Mouse (Mus musculus): ENCODE results near the gene Btn2a2. TPM values are rescaled to one million over a fixed set of nuclear protein-coding genes. Genes with fewer than 3 reads are reported as not detected.

Btn2a2 gene
- polyA plus RNA-seq, 1 experiment from 2014 or later, result 0.28 TPM

DNA sequence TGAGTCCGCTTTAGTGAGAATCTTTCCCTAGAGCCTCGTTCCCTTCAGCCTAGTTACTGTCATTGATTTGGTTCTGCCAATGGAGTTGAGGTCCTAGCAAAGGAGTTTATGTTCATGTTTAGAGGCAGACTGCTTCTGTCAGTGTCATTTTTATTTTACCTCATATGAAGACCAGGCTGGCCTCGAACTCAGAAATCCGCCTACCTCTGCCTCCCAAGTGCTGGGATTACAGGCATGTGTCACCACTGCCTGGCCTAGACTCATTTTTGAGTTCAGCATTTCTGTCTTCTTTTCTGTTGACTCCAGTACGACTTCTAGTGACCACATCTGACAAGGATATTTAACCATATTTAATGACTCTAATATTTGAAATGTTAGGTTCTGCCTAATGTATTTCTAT lies 26.6 kb upstream of the Btn2a2 start:
- Histone ChIP-seq H3K4me3 (replicated peaks; ENCODE audit: low read length) (no peak overlapping the region), H3K4me1 (ENCODE audit: control insufficient read depth, insufficient read depth, low read length) (peaks cover 3% of the 10 kb centered on the region), H3K9ac (ENCODE audit: low read length) (no peak overlapping the region), H3K4me2 (ENCODE audit: low read depth, low read length) (no peak overlapping the region), H3K27me3 (ENCODE audit: control insufficient read depth, insufficient read depth, low read length) (no peaks in the 10 kb centered on the region), H3K27ac (ENCODE audit: low read length) (no peak overlapping the region), H3K36me3 (ENCODE audit: control insufficient read depth, insufficient read depth, low read length) (no peaks in the 10 kb centered on the region), H3K9me3 (replicated peaks; ENCODE audit: control insufficient read depth, low read length) (no peaks in the 10 kb centered on the region)
- no peak for ATAC-seq (ENCODE audit: insufficient read depth, low FRiP score)
- 77% methylated on average over 5 of the region's 5 CpGs for WGBS

DNA sequence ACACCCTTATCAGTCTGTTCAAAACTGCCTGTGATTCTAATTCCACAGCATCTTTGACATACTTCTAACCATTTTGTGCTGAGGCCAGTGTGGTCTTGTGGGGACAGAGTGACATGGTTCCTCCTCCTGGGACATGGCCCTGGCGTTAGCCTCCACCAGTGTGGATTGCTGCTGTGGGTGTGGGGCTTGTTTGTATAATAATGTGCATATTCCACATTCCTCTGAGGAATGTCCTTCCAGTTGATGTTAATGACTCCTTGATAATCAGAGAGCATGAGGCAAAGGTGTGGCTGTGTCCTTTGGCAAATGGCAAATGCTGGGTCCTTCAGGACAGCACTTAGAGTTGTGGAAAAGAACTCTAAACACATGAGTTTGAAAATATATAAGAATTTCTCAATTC lies 24.9 kb upstream of the Btn2a2 start:
- Histone ChIP-seq H3K4me2 (ENCODE audit: low read depth, low read length) (no peak overlapping the region), H3K36me3 (ENCODE audit: control insufficient read depth, insufficient read depth, low read length) (no peaks in the 10 kb centered on the region), H3K4me1 (ENCODE audit: control insufficient read depth, insufficient read depth, low read length) (peaks cover 3% of the 10 kb centered on the region), H3K27ac (ENCODE audit: low read length) (no peak overlapping the region), H3K9me3 (replicated peaks; ENCODE audit: control insufficient read depth, low read length) (no peaks in the 10 kb centered on the region), H3K9ac (ENCODE audit: low read length) (no peak overlapping the region), H3K4me3 (replicated peaks; ENCODE audit: low read length) (no peak overlapping the region), H3K27me3 (ENCODE audit: control insufficient read depth, insufficient read depth, low read length) (no peaks in the 10 kb centered on the region)
- 82% methylated on average over 1 of the region's 1 CpGs for WGBS
- ATAC-seq (ENCODE audit: insufficient read depth, low FRiP score), result no peak

DNA sequence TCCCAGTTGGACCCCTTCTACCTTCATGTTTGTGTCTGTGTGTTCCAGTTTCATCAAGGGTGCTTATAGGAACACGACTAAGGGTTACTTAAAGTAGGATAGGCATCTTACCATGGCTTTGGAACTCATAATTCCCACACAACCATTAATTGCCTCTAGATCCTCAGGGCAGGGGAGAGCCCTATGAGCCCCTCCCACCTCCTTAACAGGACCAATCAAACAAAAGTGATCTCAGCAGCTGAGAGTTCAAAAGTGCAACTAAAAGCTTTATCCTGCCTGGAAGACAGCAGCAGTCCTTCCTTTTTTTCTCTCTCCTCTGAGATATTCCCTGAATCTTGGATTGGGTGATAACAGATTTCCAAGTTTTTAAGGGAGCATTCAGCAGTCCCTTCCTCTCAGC lies 21.5 kb upstream of the Btn2a2 start:
- H3K9me3 ChIP-seq (replicated peaks; ENCODE audit: control insufficient read depth, low read length), result no peaks in the 10 kb centered on the region
- no peak overlapping the region for H3K4me2 ChIP-seq (ENCODE audit: low read depth, low read length)
- 40% methylated on average over 1 of the region's 1 CpGs for WGBS
- ATAC-seq (ENCODE audit: insufficient read depth, low FRiP score), result no peak
- H3K27ac ChIP-seq (ENCODE audit: low read length), result no peak overlapping the region
- no peak overlapping the region for H3K9ac ChIP-seq (ENCODE audit: low read length)
- H3K36me3 ChIP-seq (ENCODE audit: control insufficient read depth, insufficient read depth, low read length), result no peaks in the 10 kb centered on the region
- no peak overlapping the region for H3K4me3 ChIP-seq (replicated peaks; ENCODE audit: low read length)
- no peaks in the 10 kb centered on the region for H3K27me3 ChIP-seq (ENCODE audit: control insufficient read depth, insufficient read depth, low read length)
- no peaks in the 10 kb centered on the region for H3K4me1 ChIP-seq (ENCODE audit: control insufficient read depth, insufficient read depth, low read length)

DNA sequence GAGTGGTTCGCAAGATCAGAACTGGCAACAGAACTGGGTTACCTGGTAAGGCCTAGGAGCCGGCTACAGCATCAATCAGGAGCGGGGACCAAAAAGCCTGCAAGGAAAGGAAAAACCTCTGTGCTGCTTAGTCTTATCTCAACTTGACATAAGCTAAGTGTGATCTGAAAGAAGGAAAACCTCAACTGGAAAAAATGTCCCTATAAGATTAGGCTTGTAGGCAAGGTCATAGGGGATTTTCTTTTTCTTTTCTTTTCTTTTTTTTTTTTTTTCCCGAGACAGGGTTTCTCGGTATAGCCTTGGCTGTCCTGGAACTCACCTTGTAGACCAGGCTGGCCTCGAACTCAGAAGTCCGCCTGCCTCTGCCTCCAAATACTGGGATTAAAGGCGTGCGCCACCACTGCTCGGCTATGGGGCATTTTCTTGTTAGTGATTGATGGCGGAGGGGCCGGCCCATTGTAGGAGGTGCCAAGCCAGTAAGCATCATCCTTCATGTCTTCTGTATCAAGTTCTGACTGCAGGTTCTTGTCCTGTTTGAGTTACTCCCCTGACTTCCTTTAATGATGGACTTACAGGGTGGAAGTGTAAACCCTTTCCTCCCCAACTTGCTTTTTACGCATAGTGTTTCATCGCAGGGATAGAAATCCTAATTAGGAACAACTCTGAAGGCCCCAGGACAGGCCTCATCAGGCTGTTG lies 18.3 kb upstream of the Btn2a2 start:
- Histone ChIP-seq H3K27ac (ENCODE audit: low read length) (no peak overlapping the region), H3K36me3 (ENCODE audit: control insufficient read depth, insufficient read depth, low read length) (no peaks in the 10 kb centered on the region), H3K9ac (ENCODE audit: low read length) (no peak overlapping the region), H3K9me3 (replicated peaks; ENCODE audit: control insufficient read depth, low read length) (no peaks in the 10 kb centered on the region), H3K4me1 (ENCODE audit: control insufficient read depth, insufficient read depth, low read length) (no peaks in the 10 kb centered on the region), H3K4me3 (replicated peaks; ENCODE audit: low read length) (no peak overlapping the region), H3K4me2 (ENCODE audit: low read depth, low read length) (peak overlapping the region; percentile 15), H3K27me3 (ENCODE audit: control insufficient read depth, insufficient read depth, low read length) (no peaks in the 10 kb centered on the region)
- no peak for ATAC-seq (ENCODE audit: insufficient read depth, low FRiP score)
- 39% methylated on average over 14 of the region's 14 CpGs for WGBS

DNA sequence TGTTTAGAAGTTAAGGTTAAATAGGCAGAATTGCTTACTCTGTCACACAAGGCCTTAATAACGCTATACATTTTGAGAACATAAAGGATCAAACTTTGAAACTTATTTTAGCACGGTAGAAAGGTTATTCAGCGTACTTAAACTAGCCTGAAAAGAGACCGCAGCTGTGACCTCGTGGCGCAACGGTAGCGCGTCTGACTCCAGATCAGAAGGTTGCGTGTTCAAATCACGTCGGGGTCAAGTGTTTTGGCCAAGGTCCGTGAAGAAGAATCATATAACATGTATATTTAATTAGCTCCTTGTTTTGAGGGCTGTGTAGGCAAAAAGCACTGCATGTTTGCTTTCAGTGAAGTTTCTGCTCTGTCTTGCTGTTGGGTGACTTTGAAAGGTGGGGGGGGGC lies 17.7 kb upstream of the Btn2a2 start:
- 15% methylated on average over 13 of the region's 13 CpGs for WGBS
- Histone ChIP-seq H3K27me3 (ENCODE audit: control insufficient read depth, insufficient read depth, low read length) (no peaks in the 10 kb centered on the region), H3K27ac (ENCODE audit: low read length) (no peak overlapping the region), H3K9ac (ENCODE audit: low read length) (no peak overlapping the region), H3K36me3 (ENCODE audit: control insufficient read depth, insufficient read depth, low read length) (no peaks in the 10 kb centered on the region), H3K4me3 (replicated peaks; ENCODE audit: low read length) (peak overlapping the region; percentile 26; the same call in 1 of the 2 replicates), H3K4me1 (ENCODE audit: control insufficient read depth, insufficient read depth, low read length) (no peaks in the 10 kb centered on the region), H3K4me2 (ENCODE audit: low read depth, low read length) (peak overlapping the region; percentile 49), H3K9me3 (replicated peaks; ENCODE audit: control insufficient read depth, low read length) (no peaks in the 10 kb centered on the region)
- peak; percentile 17; the same call in 1 of the 2 replicates for ATAC-seq (ENCODE audit: insufficient read depth, low FRiP score)

DNA sequence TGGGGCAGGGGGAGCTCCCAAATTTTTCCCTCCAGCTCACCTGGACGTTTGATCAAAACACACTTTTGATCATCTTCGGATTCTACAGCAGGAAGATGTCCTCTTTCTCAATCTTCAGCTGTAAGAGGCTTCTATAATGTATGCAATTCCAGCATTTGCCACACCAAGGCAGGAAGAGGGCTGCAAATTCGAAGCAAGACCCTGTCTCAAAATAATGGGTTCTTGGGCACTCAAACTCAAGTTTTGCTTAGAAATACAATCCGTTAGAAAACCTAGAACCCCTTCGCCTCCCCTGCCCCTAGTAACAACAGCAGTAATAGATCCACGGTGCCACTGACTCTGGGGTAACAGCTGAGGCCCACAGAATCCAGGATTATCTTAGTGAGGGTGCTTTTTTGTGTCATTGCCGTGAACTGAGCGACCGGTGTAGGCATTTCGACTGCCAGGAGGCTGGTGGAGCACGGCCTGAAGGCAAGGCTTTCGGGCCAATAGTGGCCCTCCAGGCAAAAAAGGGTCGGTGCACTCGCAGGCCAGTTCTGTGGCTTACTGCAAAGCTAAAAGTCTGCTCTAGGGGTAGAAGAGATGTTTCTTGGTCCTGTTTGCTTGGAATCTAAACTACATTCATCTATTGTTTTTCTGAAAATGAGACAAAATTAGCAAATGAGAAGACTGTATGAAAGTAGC lies 17.1 kb upstream of the Btn2a2 start:
- H3K4me2 ChIP-seq (ENCODE audit: low read depth, low read length), result peak overlapping the region; percentile 49
- no peaks in the 10 kb centered on the region for H3K4me1 ChIP-seq (ENCODE audit: control insufficient read depth, insufficient read depth, low read length)
- H3K27ac ChIP-seq (ENCODE audit: low read length), result no peak overlapping the region
- H3K9ac ChIP-seq (ENCODE audit: low read length), result peak overlapping the region; percentile 53
- H3K9me3 ChIP-seq (replicated peaks; ENCODE audit: control insufficient read depth, low read length), result no peaks in the 10 kb centered on the region
- ATAC-seq (ENCODE audit: insufficient read depth, low FRiP score), result no peak
- H3K4me3 ChIP-seq (replicated peaks; ENCODE audit: low read length), result peak overlapping the region; percentile 26
- no peaks in the 10 kb centered on the region for H3K36me3 ChIP-seq (ENCODE audit: control insufficient read depth, insufficient read depth, low read length)
- no peaks in the 10 kb centered on the region for H3K27me3 ChIP-seq (ENCODE audit: control insufficient read depth, insufficient read depth, low read length)
- 21% methylated on average over 14 of the region's 14 CpGs for WGBS

DNA sequence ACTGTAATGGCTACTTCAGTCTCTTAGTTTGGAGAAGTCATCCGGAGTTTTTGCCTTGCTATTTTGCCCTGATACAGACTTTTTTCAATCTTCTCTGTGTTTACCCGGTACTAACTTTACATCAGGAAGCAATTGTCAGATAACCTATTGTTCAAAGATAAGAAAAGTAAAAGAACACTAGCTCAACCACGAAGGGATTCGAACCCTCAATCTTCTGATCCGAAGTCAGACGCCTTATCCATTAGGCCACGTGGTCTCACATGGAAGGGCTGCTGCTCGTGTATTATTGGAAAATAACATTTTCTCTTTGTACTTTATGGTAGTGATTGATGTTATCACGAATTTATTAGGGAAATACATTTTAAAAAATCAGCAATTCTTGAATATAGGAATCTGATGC lies 15.1 kb upstream of the Btn2a2 start:
- H3K27ac ChIP-seq (ENCODE audit: low read length), result no peak overlapping the region
- H3K9me3 ChIP-seq (replicated peaks; ENCODE audit: control insufficient read depth, low read length), result no peaks in the 10 kb centered on the region
- no peaks in the 10 kb centered on the region; the same call in 1 of the 2 replicates for H3K4me1 ChIP-seq (ENCODE audit: control insufficient read depth, insufficient read depth, low read length)
- no peak overlapping the region for H3K4me3 ChIP-seq (replicated peaks; ENCODE audit: low read length)
- ATAC-seq (ENCODE audit: insufficient read depth, low FRiP score), result no peak
- no peaks in the 10 kb centered on the region for H3K36me3 ChIP-seq (ENCODE audit: control insufficient read depth, insufficient read depth, low read length)
- H3K9ac ChIP-seq (ENCODE audit: low read length), result no peak overlapping the region
- H3K27me3 ChIP-seq (ENCODE audit: control insufficient read depth, insufficient read depth, low read length), result no peaks in the 10 kb centered on the region
- H3K4me2 ChIP-seq (ENCODE audit: low read depth, low read length), result peak overlapping the region; percentile 16; the same call in 1 of the 2 replicates
- 5% methylated on average over 9 of the region's 9 CpGs for WGBS

DNA sequence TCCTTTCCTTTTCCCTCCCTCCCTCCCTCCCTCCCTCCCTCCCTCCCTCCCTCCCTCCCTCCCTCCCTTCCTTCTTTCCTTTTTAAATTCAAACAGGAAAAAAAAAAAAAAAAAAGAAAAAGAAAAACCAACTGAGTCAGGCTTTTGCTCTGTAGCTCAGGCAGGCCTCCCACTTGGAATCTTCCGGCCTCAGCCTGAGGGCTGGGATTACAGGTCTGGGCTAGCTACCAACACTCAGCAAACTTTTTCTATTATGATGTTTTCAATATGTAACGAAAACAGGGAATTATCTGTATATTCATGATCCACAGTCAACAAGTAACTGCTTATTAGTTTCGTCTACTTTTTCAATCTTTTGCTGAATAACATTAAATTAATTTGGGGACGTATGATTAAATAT lies 14.3 kb upstream of the Btn2a2 start:
- no peaks in the 10 kb centered on the region for H3K27me3 ChIP-seq (ENCODE audit: control insufficient read depth, insufficient read depth, low read length)
- H3K36me3 ChIP-seq (ENCODE audit: control insufficient read depth, insufficient read depth, low read length), result no peaks in the 10 kb centered on the region
- no peaks in the 10 kb centered on the region; the same call in 1 of the 2 replicates for H3K4me1 ChIP-seq (ENCODE audit: control insufficient read depth, insufficient read depth, low read length)
- no peak overlapping the region for H3K4me2 ChIP-seq (ENCODE audit: low read depth, low read length)
- no peak overlapping the region for H3K27ac ChIP-seq (ENCODE audit: low read length)
- H3K4me3 ChIP-seq (replicated peaks; ENCODE audit: low read length), result no peak overlapping the region
- no peak overlapping the region for H3K9ac ChIP-seq (ENCODE audit: low read length)
- WGBS, result 59% methylated on average over 4 of the region's 4 CpGs
- no peaks in the 10 kb centered on the region for H3K9me3 ChIP-seq (replicated peaks; ENCODE audit: control insufficient read depth, low read length)
- no peak for ATAC-seq (ENCODE audit: insufficient read depth, low FRiP score)

DNA sequence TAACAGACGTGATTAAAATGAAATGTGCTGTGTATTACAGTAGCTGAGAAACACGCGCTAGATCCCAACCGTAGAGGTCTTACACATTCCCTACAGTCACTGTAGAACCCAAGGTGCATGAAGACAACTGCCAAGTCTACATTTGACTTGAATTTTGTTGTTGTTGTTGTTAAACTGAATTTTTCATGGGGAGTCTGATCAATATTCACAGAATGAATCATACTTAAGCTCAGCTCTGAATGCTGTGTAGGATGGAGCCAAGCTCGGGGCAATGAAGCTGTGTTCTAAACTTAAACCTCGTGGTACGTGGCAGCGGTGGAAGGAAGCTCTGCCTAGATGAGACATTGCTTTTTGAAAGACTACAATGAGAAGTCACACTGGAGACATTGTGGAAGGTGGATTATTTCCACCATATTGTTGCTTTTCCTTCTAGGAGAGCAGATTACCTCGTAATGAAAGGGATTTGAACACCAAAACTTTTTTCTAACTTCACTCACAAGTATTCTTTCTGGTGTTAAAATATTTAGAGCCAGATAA lies 13.4 kb upstream of the Btn2a2 start:
- Histone ChIP-seq H3K4me3 (replicated peaks; ENCODE audit: low read length) (no peak overlapping the region), H3K27ac (ENCODE audit: low read length) (no peak overlapping the region), H3K4me1 (ENCODE audit: control insufficient read depth, insufficient read depth, low read length) (no peaks in the 10 kb centered on the region; the same call in 1 of the 2 replicates), H3K4me2 (ENCODE audit: low read depth, low read length) (peak overlapping the region; percentile 9), H3K9ac (ENCODE audit: low read length) (no peak overlapping the region), H3K27me3 (ENCODE audit: control insufficient read depth, insufficient read depth, low read length) (no peaks in the 10 kb centered on the region), H3K36me3 (ENCODE audit: control insufficient read depth, insufficient read depth, low read length) (no peaks in the 10 kb centered on the region), H3K9me3 (replicated peaks; ENCODE audit: control insufficient read depth, low read length) (no peaks in the 10 kb centered on the region)
- ATAC-seq (ENCODE audit: insufficient read depth, low FRiP score), result no peak
- 37% methylated on average over 9 of the region's 9 CpGs for WGBS
